Mouse (Mus musculus): ENCODE measurements at regions not wholly inside any gene's neighbourhood (a gene's known extent, or its start where the extent isn't known, plus 50 kb on each side); places are given as distances from the start of the nearest gene placed in this dataset.

DNA sequence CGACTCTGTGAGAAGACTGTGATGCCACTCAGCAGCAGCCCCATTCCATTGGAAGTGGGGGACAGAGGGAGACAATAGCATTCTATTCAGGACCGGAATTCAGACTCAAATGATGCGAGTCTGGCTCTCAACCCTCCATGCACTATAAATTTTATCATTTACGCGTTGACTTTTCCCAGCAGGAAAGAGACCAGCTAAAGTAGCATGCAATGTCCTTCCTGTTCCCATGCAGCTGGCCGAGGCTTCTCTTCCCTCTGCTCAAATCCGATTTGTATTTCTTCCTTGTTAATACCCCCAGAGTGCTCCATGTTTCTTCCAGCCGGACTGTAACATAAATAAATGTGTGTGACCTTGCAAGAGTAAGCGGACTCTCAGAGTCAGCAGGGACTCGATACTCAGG, 376.4 kb upstream of the Tnp1 start:
- ATAC-seq (ENCODE audit: borderline replicate concordance, extremely low read depth, low FRiP score, low TSS enrichment), result no peak
- no peaks in the 10 kb centered on the region for H3K36me3 ChIP-seq
- no peak overlapping the region for H3K27ac ChIP-seq
- no peaks in the 10 kb centered on the region for H3K9me3 ChIP-seq
- no peak overlapping the region for H3K4me3 ChIP-seq
- no peaks in the 10 kb centered on the region for H3K27me3 ChIP-seq
- peaks cover 5% of the 10 kb centered on the region for H3K4me1 ChIP-seq
- H3K4me2 ChIP-seq, result no peak overlapping the region
- H3K9ac ChIP-seq, result no peak overlapping the region
- 59% methylated on average over 10 of the region's 10 CpGs for WGBS

DNA sequence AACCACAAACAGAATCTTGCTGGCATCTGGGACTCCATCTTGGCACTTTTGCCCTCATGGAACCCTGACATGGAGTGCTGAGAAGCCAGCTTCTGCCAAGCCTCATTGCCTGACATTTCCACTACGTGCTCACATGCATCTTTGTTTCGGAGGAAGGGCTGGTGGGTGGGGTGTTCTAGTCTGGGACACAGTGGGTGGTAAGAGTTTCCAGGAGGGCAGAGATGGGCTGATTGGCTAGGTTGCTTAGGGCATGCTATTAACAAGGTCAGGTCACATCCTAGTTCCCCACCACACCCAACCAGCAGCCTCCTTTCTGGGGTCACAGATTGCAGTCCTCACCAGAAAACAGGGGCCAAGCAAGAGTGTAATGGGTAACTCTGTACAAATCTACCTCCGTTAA, 374.3 kb upstream of the Tnp1 start:
- ATAC-seq (ENCODE audit: borderline replicate concordance, extremely low read depth, low FRiP score, low TSS enrichment), result no peak

DNA sequence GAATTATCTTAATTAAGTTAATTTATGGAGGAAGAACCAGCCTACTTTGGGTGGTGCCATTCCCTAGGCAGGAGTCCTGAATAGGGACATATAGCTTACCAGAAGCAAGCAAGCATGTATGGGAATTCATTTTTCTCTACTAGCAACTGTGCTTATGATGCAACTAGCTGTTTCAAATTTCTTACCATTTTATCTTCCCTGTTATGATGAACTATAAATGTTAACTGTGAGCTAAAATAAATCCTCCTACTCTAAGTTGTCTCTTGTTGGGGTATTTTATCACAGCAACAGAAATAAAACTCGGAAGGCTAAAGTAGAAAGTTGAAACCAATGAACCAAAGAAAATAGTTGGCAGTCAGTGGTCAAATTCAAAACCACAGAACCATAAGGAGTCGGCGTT, 373.5 kb upstream of the Tnp1 start:
- Histone ChIP-seq H3K4me2 (no peak overlapping the region), H3K4me3 (no peak overlapping the region), H3K9me3 (no peaks in the 10 kb centered on the region), H3K9ac (no peak overlapping the region), H3K4me1 (no peaks in the 10 kb centered on the region), H3K36me3 (no peaks in the 10 kb centered on the region), H3K27ac (no peak overlapping the region), H3K27me3 (no peaks in the 10 kb centered on the region)
- no peak for ATAC-seq (ENCODE audit: borderline replicate concordance, extremely low read depth, low FRiP score, low TSS enrichment)
- WGBS, result 80% methylated on average over 3 of the region's 3 CpGs

More for the DNA sequence above, 374.3 kb upstream of the Tnp1 start:
- WGBS, result 88% methylated on average over 3 of the region's 3 CpGs
- H3K4me1 ChIP-seq, result no peaks in the 10 kb centered on the region
- no peak overlapping the region for H3K9ac ChIP-seq
- no peaks in the 10 kb centered on the region for H3K9me3 ChIP-seq
- no peak overlapping the region for H3K27ac ChIP-seq
- H3K36me3 ChIP-seq, result no peaks in the 10 kb centered on the region
- no peaks in the 10 kb centered on the region for H3K27me3 ChIP-seq
- no peak overlapping the region for H3K4me2 ChIP-seq
- H3K4me3 ChIP-seq, result no peak overlapping the region

DNA sequence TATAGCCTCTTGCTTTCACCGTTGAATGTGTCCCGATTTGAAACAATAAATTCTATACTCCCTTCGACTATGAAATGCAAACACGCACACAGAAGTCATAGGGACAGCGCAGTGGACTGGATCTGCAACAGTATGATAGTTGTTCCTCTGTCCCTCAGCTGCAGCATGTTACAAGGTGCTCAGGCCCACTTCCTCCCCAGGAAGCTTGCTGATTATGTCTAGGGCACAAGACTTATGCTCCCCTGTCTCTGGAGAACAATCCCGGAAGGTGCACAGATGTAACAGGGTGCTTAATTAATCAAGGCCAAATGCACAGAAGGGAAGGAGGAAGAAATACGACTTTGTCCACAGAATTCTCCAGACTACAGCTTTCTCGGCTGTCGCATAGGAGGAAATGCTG, 365.9 kb upstream of the Tnp1 start:
- Histone ChIP-seq H3K27me3 (no peaks in the 10 kb centered on the region), H3K36me3 (no peaks in the 10 kb centered on the region), H3K4me2 (no peak overlapping the region), H3K9ac (no peak overlapping the region), H3K9me3 (no peaks in the 10 kb centered on the region), H3K27ac (no peak overlapping the region), H3K4me1 (no peaks in the 10 kb centered on the region), H3K4me3 (no peak overlapping the region)
- WGBS, result 63% methylated on average over 9 of the region's 9 CpGs
- ATAC-seq (ENCODE audit: borderline replicate concordance, extremely low read depth, low FRiP score, low TSS enrichment), result no peak

DNA sequence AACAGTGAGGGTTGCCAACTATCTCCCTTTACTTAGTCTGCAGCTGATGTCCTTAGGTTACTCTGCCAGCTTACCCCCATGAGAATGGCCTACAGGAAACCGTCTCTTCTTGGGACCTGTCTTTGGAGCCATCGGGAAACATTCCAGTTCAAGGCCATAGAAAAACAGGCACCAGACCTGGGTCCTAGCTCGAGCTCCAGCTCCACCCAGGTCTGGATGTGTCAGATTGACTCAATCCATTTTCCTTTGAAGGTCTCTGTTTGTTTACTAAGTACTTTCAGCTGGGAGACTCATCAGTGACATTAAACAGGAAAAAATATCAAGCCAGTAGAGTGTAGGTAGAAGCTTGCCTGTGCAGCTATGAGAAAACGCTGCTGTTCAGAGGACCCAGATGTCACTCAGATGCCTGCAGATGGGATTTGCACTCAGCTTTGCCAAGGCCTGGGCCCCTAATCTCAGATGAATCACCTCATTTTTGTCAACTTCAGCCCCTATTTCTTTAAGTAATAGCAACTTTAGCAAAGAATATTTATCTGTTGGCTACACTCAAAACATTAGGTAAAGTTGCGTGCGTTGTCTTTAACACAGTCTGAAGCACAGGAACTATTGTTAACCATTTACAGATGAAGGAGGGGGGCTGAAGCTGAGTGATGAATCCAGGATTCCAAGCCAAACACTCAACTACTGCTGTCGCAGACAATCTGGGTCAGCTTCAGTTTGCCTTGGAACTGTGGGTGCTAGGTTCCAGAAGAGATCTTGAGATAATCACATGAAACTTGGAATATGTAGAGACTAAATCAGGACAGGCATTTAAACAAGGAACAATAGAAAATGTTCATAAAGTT, 359.0 kb upstream of the Tnp1 start:
- Histone ChIP-seq H3K9ac (no peak overlapping the region), H3K4me1 (peaks cover 7% of the 10 kb centered on the region; the same call in 1 of the 2 replicates), H3K4me2 (no peak overlapping the region), H3K9me3 (no peaks in the 10 kb centered on the region), H3K27ac (no peak overlapping the region), H3K36me3 (no peaks in the 10 kb centered on the region), H3K27me3 (no peaks in the 10 kb centered on the region), H3K4me3 (no peak overlapping the region)
- no peak for ATAC-seq (ENCODE audit: borderline replicate concordance, extremely low read depth, low FRiP score, low TSS enrichment)
- WGBS, result 54% methylated on average over 7 of the region's 7 CpGs

DNA sequence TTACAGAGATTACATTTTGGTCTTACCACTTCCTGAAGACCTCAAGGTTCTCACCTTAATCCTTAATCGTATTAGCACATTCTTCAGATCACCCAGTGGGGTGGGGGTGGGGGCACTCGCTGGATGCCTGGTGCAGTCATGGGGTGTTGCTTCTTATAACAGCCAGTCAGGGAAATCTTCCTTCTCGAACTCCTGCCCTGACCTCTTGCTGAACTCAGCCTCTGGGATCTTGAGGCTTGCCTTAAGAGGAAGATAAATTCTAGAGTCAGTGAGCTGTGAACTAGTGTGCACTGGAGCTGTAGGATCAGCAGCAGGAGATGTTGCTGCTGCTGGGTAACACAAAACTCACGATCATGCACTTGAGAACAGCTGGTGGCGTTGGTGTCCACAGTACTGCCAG, 352.5 kb upstream of the Tnp1 start:
- Histone ChIP-seq H3K27ac (no peak overlapping the region), H3K9me3 (no peaks in the 10 kb centered on the region), H3K4me1 (peaks cover 29% of the 10 kb centered on the region), H3K9ac (no peak overlapping the region), H3K27me3 (no peaks in the 10 kb centered on the region), H3K4me2 (no peak overlapping the region), H3K36me3 (no peaks in the 10 kb centered on the region), H3K4me3 (no peak overlapping the region)
- ATAC-seq (ENCODE audit: borderline replicate concordance, extremely low read depth, low FRiP score, low TSS enrichment), result no peak
- WGBS, result 35% methylated on average over 5 of the region's 5 CpGs

DNA sequence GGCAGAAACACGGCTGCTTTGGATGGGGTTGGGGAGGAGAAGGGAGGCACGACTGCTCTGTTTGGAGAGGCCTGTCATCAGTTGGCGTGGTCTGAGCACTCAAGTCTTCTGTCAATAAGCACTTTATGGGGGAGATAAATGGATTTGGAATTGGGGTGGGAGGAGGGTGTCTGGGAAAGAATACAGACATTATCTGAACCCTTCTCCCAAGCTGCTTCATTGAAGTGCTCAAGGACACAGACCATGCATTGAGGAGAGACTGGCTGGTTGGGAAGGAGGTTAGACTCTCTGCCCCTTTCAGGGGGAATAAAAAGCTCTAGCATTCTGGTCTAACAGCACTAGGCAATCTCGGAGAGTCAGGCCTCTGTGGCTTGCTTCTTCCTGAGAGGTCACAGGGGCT, 350.1 kb upstream of the Tnp1 start:
- H3K27ac ChIP-seq, result 0 out of 2 replicates have a peak overlapping the region, but pooled peaks have one; percentile 1
- ATAC-seq (ENCODE audit: borderline replicate concordance, extremely low read depth, low FRiP score, low TSS enrichment), result no peak
- no peaks in the 10 kb centered on the region for H3K27me3 ChIP-seq
- H3K4me3 ChIP-seq, result no peak overlapping the region
- WGBS, result 33% methylated on average over 4 of the region's 4 CpGs
- no peak overlapping the region for H3K4me2 ChIP-seq
- H3K9ac ChIP-seq, result no peak overlapping the region
- no peaks in the 10 kb centered on the region for H3K36me3 ChIP-seq
- H3K4me1 ChIP-seq, result peaks cover 51% of the 10 kb centered on the region
- H3K9me3 ChIP-seq, result no peaks in the 10 kb centered on the region

DNA sequence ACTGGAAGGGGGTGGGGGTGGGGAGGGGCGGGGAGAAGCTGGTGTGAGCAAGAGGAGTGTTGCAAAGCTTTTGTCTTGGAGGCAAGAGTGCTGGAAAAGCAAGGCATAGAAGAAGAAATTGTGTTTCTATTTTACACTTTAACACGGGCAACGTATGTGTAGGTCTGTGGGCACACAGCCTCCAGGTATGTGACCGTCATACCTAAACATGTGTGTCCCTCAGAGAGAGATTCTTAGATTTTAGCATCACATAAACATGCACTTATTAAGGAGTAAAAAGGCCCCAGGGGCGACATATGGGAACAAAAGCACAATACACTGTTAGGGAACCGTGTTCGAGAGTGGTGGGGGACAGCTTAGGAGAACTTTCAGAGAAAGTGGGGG, 348.6 kb upstream of the Tnp1 start:
- WGBS, result 47% methylated on average over 7 of the region's 7 CpGs
- H3K9ac ChIP-seq, result no peak overlapping the region

DNA sequence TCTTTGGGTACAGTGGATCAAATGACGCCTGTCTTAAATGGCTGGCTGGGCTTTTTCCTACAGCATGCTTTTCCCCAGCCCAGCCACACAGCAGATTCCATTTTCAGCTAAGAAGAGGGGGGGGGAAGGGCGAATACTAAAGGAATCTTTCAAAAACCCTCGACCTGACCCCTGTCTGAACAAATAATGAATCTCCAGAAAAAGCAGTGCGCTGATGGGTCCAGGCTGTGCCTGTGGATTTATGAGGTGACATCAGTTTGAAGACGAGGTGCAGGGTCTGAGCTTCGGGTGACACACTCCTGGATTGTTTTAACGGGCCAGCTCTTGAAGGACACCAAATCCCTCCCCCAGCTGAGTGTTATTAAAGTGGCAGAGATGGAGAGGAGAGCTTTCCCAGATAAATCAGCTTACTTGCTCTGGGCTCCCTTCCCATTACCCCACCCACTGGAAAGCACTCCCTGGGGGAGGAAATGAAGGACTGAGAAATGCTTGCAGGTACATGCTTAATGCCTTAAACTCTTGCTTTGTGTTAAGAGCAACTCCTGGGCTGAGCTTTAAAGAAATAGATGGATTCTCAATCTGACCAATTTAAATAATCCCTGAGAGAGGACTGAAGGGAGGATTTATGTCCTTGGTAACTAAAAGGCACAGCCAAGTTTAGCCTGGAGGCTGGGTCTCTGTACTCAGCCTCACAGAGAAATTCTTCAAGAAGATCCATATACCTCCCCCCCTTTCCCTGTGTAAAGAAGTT, 348.0 kb upstream of the Tnp1 start:
- Histone ChIP-seq H3K9ac (no peak overlapping the region), H3K4me2 (peak overlapping the region; percentile 5; the same call in 1 of the 2 replicates)
- peak; percentile 93 for ATAC-seq (ENCODE audit: borderline replicate concordance, extremely low read depth, low FRiP score, low TSS enrichment)

More for the DNA sequence above, 348.6 kb upstream of the Tnp1 start:
- H3K4me1 ChIP-seq, result peaks cover 51% of the 10 kb centered on the region
- no peak overlapping the region for H3K4me3 ChIP-seq
- H3K36me3 ChIP-seq, result no peaks in the 10 kb centered on the region
- no peak for ATAC-seq (ENCODE audit: borderline replicate concordance, extremely low read depth, low FRiP score, low TSS enrichment)
- H3K9me3 ChIP-seq, result no peaks in the 10 kb centered on the region
- H3K4me2 ChIP-seq, result peak overlapping the region; percentile 5; the same call in 1 of the 2 replicates
- H3K27ac ChIP-seq, result peak overlapping the region; percentile 91
- H3K27me3 ChIP-seq, result no peaks in the 10 kb centered on the region

DNA sequence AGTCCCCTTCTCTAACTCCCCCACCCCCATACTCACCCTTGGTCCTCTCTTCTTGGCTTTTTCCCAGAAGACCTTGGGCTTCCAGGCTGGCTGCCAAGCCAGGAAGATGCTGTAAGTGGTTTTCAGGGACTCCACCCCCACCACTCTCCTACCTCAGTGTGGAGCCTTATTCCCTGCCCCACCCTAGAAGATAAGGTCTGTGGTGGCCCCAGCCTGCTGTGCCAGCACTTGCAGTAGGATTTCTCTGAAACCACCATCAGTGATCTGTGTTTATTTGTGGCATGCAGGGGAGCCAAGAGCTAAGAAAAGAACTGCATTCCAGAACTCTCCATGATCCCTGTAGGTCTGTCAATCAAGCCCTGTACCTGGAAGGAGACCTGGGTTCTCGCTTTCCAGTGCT, 346.4 kb upstream of the Tnp1 start:
- H3K27ac ChIP-seq, result peak overlapping the region; percentile 91
- H3K27me3 ChIP-seq, result no peaks in the 10 kb centered on the region
- H3K9me3 ChIP-seq, result no peaks in the 10 kb centered on the region
- H3K9ac ChIP-seq, result no peak overlapping the region
- no peaks in the 10 kb centered on the region for H3K36me3 ChIP-seq
- peak; percentile 64 for ATAC-seq (ENCODE audit: borderline replicate concordance, extremely low read depth, low FRiP score, low TSS enrichment)
- H3K4me2 ChIP-seq, result no peak overlapping the region
- H3K4me3 ChIP-seq, result no peak overlapping the region
- WGBS, result 53% methylated on average over 1 of the region's 1 CpGs
- H3K4me1 ChIP-seq, result peaks cover 48% of the 10 kb centered on the region

More for the DNA sequence above, 348.0 kb upstream of the Tnp1 start:
- no peaks in the 10 kb centered on the region for H3K36me3 ChIP-seq
- peaks cover 51% of the 10 kb centered on the region for H3K4me1 ChIP-seq
- H3K9me3 ChIP-seq, result no peaks in the 10 kb centered on the region
- H3K4me3 ChIP-seq, result no peak overlapping the region
- H3K27ac ChIP-seq, result peak overlapping the region; percentile 91
- H3K27me3 ChIP-seq, result no peaks in the 10 kb centered on the region
- WGBS, result 5% methylated on average over 7 of the region's 7 CpGs

DNA sequence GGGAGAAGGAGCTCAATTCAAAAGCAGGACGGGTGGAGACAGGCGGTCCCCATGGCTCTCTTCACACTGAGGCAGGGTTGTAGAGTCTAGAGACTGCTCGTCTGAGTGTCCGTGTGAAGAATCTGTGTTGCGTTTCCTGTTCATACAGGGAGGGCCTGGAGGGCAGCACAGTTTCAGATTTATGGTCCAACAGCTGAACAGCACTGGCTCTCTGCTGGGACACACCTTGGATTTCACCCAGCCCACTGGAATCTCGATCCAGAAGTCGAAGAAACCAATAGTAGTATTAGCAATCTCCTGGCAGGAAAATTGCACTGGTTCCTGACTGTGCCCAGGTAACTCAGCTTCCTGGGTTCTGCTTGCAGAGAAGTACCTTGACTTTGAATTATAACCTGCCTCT, 345.6 kb upstream of the Tnp1 start:
- 63% methylated on average over 7 of the region's 7 CpGs for WGBS

DNA sequence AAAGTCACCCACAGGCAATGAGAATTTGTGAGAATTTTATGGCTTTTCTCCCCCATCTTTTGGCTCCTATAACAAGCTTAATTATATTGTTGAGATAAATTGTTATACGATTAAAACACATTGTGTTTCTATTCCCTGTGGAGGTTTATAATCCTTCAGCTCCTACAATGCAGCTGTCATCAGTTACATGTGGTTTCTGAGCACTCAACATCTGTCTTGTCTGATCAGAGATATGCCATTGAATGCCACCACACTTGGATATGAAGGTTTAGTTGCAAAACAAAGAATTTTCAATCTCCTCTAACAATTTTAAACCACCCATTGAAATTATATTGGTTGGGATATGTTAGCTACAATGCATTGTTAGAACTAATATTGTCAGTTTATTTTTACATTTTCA, 338.7 kb upstream of the Tnp1 start:
- Histone ChIP-seq H3K4me3 (no peak overlapping the region), H3K27ac (no peak overlapping the region), H3K4me2 (no peak overlapping the region), H3K9me3 (no peaks in the 10 kb centered on the region), H3K9ac (no peak overlapping the region), H3K36me3 (no peaks in the 10 kb centered on the region), H3K4me1 (no peaks in the 10 kb centered on the region), H3K27me3 (no peaks in the 10 kb centered on the region)
- 71% methylated on average over 1 of the region's 1 CpGs for WGBS
- ATAC-seq (ENCODE audit: borderline replicate concordance, extremely low read depth, low FRiP score, low TSS enrichment), result no peak

More for the DNA sequence above, 345.6 kb upstream of the Tnp1 start:
- no peak overlapping the region for H3K9ac ChIP-seq
- no peak overlapping the region for H3K4me3 ChIP-seq
- peak overlapping the region; percentile 91; the same call in 1 of the 2 replicates for H3K27ac ChIP-seq
- H3K27me3 ChIP-seq, result no peaks in the 10 kb centered on the region
- no peaks in the 10 kb centered on the region for H3K9me3 ChIP-seq
- H3K4me2 ChIP-seq, result no peak overlapping the region
- ATAC-seq (ENCODE audit: borderline replicate concordance, extremely low read depth, low FRiP score, low TSS enrichment), result no peak
- peaks cover 48% of the 10 kb centered on the region for H3K4me1 ChIP-seq
- H3K36me3 ChIP-seq, result no peaks in the 10 kb centered on the region
